Comparison of ENCODE assay signal across 8 mouse cellular contexts in the genomic region with DNA sequence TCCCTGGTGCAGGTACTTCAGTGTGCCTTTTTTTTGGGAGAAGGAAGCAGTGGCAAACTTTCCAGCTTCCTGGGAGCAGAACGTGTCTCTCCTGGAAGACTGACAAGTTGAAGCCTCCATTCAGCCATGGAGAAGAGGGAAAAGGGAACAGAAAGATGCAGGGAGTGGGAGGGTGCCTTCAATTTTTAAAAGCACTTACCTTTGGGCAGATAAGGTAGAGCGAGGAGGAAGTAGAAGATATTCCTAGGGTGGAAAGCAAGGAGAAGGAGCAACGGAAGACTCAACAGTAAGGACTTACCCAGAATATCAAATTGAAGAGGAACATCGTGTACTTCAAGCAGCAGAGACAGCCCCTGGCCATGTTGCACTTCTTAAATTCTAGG.
A peak's percentile ranks its signal among the peaks of the same experiment; 100 is the strongest.
DNase-seq lines count a peak whose midpoint lies in the region; ATAC-seq and TF ChIP-seq lines count a peak whose summit lies in the region.

No protein-coding gene starts in this region.

- TF ChIP-seq EP300 in lung, postnatal 0 days (IDR thresholded peaks at IDR 0.05): no peak

- H3K4me1 ChIP-seq in lung, postnatal 0 days (ENCODE audit: insufficient read depth, low read depth, low read length): peaks cover 20% of the 10 kb centered on the region; the same call in 1 of the 2 replicates
- peaks cover 39% of the 10 kb centered on the region for H3K4me1 ChIP-seq in forebrain, embryonic 13.5 days
- peaks cover 50% of the 10 kb centered on the region for H3K4me1 ChIP-seq in limb, embryonic 14.5 days (ENCODE audit: control insufficient read depth, insufficient read depth, low read length)
- H3K4me1 ChIP-seq in small intestine, adult 2 months (ENCODE audit: control insufficient read depth, insufficient read depth, insufficient read length, low read length): peaks cover 2% of the 10 kb centered on the region; the same call in 1 of the 2 replicates

- no peak for DNase-seq in lung, postnatal 0 days (ENCODE audit: low spot score)
- no peak for DNase-seq in lung, postnatal 4 days
- DNase-seq in limb, embryonic 14.5 days (ENCODE audit: low spot score): no peak
- no peak for DNase-seq in testis, postnatal 14 days (ENCODE audit: low spot score)
- DNase-seq in embryo, embryonic 9.5 days (ENCODE audit: extremely low spot score): no peak
- DNase-seq in lung, postnatal 25 days (ENCODE audit: low spot score): no peak

- no peaks in the 10 kb centered on the region for H3K27me3 ChIP-seq in lung, postnatal 0 days (replicated peaks; ENCODE audit: insufficient read depth, low read length)
- H3K27me3 ChIP-seq in forebrain, embryonic 13.5 days: peaks cover 64% of the 10 kb centered on the region
- H3K27me3 ChIP-seq in limb, embryonic 14.5 days (ENCODE audit: control insufficient read depth, insufficient read depth, low read length): peaks cover 9% of the 10 kb centered on the region; the same call in 1 of the 2 replicates
- H3K27me3 ChIP-seq in small intestine, adult 2 months (ENCODE audit: control insufficient read depth, insufficient read depth, low read length): peaks cover 10% of the 10 kb centered on the region

- 65% methylated on average over 4 of the region's 4 CpGs for WGBS in lung, postnatal 0 days
- 10% methylated on average over 4 of the region's 4 CpGs for WGBS in forebrain, embryonic 13.5 days
- 21% methylated on average over 4 of the region's 4 CpGs for WGBS in limb, embryonic 14.5 days
- WGBS in small intestine, adult 2 months: 24% methylated on average over 4 of the region's 4 CpGs

- ATAC-seq in lung, postnatal 0 days: no peak
- no peak for ATAC-seq in forebrain, embryonic 13.5 days
- no peak for ATAC-seq in limb, embryonic 14.5 days (ENCODE audit: low FRiP score, low read depth)

- no peak for TF ChIP-seq POLR2A in limb, embryonic 14.5 days (IDR thresholded peaks at IDR 0.05; ENCODE audit: borderline replicate concordance, extremely low read depth, insufficient read depth, insufficient read length)
- TF ChIP-seq POLR2A in small intestine, adult 2 months (IDR thresholded peaks at IDR 0.05; ENCODE audit: low read depth, low read length): no peak

- H3K4me2 ChIP-seq in lung, postnatal 0 days (replicated peaks; ENCODE audit: low read depth, low read length): peak overlapping the region; percentile 89; the same call in 1 of the 2 replicates
- peak overlapping the region; percentile 98 for H3K4me2 ChIP-seq in forebrain, embryonic 13.5 days
- H3K4me2 ChIP-seq in limb, embryonic 14.5 days (replicated peaks; ENCODE audit: low read depth, low read length, severe bottlenecking): peak overlapping the region; percentile 97

- H3K36me3 ChIP-seq in lung, postnatal 0 days (ENCODE audit: insufficient read depth, low read length): no peaks in the 10 kb centered on the region
- no peaks in the 10 kb centered on the region for H3K36me3 ChIP-seq in forebrain, embryonic 13.5 days (ENCODE audit: poor library complexity, severe bottlenecking)
- no peaks in the 10 kb centered on the region for H3K36me3 ChIP-seq in limb, embryonic 14.5 days (ENCODE audit: control insufficient read depth, insufficient read depth, low read length)
- H3K36me3 ChIP-seq in small intestine, adult 2 months (ENCODE audit: control insufficient read depth, insufficient read depth, low read length): no peaks in the 10 kb centered on the region

- no peak overlapping the region for H3K27ac ChIP-seq in lung, postnatal 0 days (ENCODE audit: low read length)
- no peak overlapping the region for H3K27ac ChIP-seq in forebrain, embryonic 13.5 days
- no peak overlapping the region for H3K27ac ChIP-seq in limb, embryonic 14.5 days (replicated peaks; ENCODE audit: low read depth, low read length)
- no peak overlapping the region for H3K27ac ChIP-seq in small intestine, adult 2 months (ENCODE audit: insufficient read depth, low read depth, low read length)

- 0 out of 2 replicates have a peak overlapping the region, but pooled peaks have one; percentile 40 for H3K4me3 ChIP-seq in lung, postnatal 0 days (ENCODE audit: low read depth, low read length)
- H3K4me3 ChIP-seq in forebrain, embryonic 13.5 days: peak overlapping the region; percentile 54
- H3K4me3 ChIP-seq in limb, embryonic 14.5 days (replicated peaks; ENCODE audit: low read length): peak overlapping the region; percentile 56
- peak overlapping the region; percentile 54 for H3K4me3 ChIP-seq in small intestine, adult 2 months (ENCODE audit: low read depth, low read length)

- no peaks in the 10 kb centered on the region for H3K9me3 ChIP-seq in lung, postnatal 0 days (ENCODE audit: low read length)
- no peaks in the 10 kb centered on the region for H3K9me3 ChIP-seq in forebrain, embryonic 13.5 days (replicated peaks)
- H3K9me3 ChIP-seq in limb, embryonic 14.5 days (ENCODE audit: control insufficient read depth, low read length): no peaks in the 10 kb centered on the region

- no peak overlapping the region for H3K9ac ChIP-seq in lung, postnatal 0 days (replicated peaks; ENCODE audit: low read depth)
- H3K9ac ChIP-seq in forebrain, embryonic 13.5 days: peak overlapping the region; percentile 73
- H3K9ac ChIP-seq in limb, embryonic 14.5 days (ENCODE audit: low read depth, low read length, severe bottlenecking): peak overlapping the region; percentile 65

- TF ChIP-seq CTCF in lung, postnatal 0 days (IDR thresholded peaks at IDR 0.05): no peak
- no peak for TF ChIP-seq CTCF in small intestine, adult 2 months (IDR thresholded peaks at IDR 0.05; ENCODE audit: extremely low read depth, insufficient read length, insufficient replicate concordance, low read depth, low read length)
